Mouse (Mus musculus) forebrain, embryonic 14.5 days (tissue): ENCODE results near the gene Zhx3. TPM values are rescaled to one million over a fixed set of nuclear protein-coding genes. Genes with fewer than 3 reads are reported as not detected.

Source experiments
- ATAC-seq: fragments of 200-750 bp; cut with Nextera tagmentation; 2 replicates; pipeline ENCODE4 v1.8.0; 2017; ENCODE audit warnings: mild to moderate bottlenecking, moderate library complexity
- DNase-seq: peaks from one replicate; pipeline ENCODE4 v3.0.0-alpha.2; 2015; ENCODE audit warnings: low spot score
- H3K27ac ChIP-seq: fragments of 300-500 bp; sonication (generic); 2 replicates; pipeline ENCODE4 v1.5.1; 2014; ENCODE audit warnings: low read depth, mild to moderate bottlenecking, control low read depth, low read length, moderate library complexity
- H3K27me3 ChIP-seq: fragments of 300-500 bp; sonication (generic); replicated peaks from 2 replicates; pipeline ENCODE4 v1.6.1; 2014; ENCODE audit warnings: low read length, control low read depth, mixed read lengths; ENCODE audit not compliant: control insufficient read depth, insufficient read depth
- H3K36me3 ChIP-seq: fragments of 300-500 bp; sonication (generic); 2 replicates; pipeline ENCODE4 v1.6.1; 2014; ENCODE audit warnings: low read length, control low read depth; ENCODE audit not compliant: control insufficient read depth, insufficient read depth
- H3K4me1 ChIP-seq: fragments of 300-500 bp; sonication (generic); 2 replicates; pipeline ENCODE4 v1.6.1; 2014; ENCODE audit warnings: antibody characterized with exemption, low read length, control low read depth; ENCODE audit not compliant: control insufficient read depth, insufficient read depth
- H3K4me2 ChIP-seq: fragments of 300-500 bp; sonication (generic); 2 replicates; pipeline ENCODE4 v1.6.1; 2014; ENCODE audit warnings: mild to moderate bottlenecking, control low read depth, low read length
- H3K4me3 ChIP-seq: fragments of 300-500 bp; sonication (generic); 2 replicates; pipeline ENCODE4 v1.5.1; 2014; ENCODE audit warnings: low read depth, low read length, control low read depth
- H3K9ac ChIP-seq: fragments of 300-500 bp; sonication (generic); 2 replicates; pipeline ENCODE4 v1.6.1; 2014; ENCODE audit warnings: mild to moderate bottlenecking, low read length, control low read depth, moderate library complexity
- H3K9me3 ChIP-seq: fragments of 300-500 bp; sonication (generic); replicated peaks from 2 replicates; pipeline ENCODE4 v1.6.1; 2016; ENCODE audit warnings: low read length, control low read depth, mixed read lengths; ENCODE audit not compliant: control insufficient read depth
- WGBS: fragments of 180-500 bp; shearing (Covaris S2); extraction: QIAGEN DNeasy Blood & Tissue Kit; methylation state at CpG from one replicate; pipeline ENCODE4 v1.1.7; 2014; 5-methylcytosine and 5-hydroxymethylcytosine counted together
- polyA plus RNA-seq: library from polyadenylated mRNA; unstranded; fragments of >200 nt; fragmentation: Nextera tagmentation; extraction: Ambion mirVana; gene quantifications from 2 replicates; pipeline ENCODE4 v1.2.1, GENCODE M21; 2014

The Zhx3 gene
- polyA plus RNA-seq, 1 experiment from 2014 or later: 10.8 TPM

DNA sequence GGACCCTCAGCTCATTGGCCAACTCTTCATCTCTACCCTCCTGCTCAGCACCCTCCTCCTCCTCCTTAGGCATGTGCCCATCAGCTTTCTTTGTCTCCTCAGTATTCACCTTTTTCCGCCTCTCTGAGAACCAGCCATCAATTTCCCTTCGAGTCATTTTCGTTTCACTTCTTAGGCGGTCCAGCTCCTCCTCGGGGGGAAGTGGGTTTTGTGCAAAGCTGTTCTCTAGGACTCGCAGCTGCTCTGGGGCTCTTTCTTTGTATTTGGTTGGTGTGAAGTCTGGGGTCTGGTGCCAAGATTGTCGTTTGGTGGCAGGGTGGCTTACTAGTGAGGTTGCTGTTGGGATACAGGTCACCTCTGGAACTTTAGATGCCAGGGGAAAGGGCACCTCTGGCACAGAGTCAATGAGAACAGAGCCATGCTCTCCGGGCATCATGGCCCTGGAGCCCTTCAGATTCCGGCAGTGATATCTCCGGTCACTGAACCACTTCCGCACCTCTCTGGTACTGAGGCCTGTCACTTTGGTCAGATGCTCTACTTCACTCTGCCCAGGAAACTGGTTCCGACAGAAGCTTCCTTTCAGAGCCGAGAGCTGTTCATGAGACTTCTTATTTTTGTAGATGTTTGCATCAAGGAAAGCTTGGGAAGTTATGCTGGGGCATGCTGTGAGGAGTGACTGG is 92.5 kb downstream of the Zhx3 start:
- H3K4me1 ChIP-seq: no peaks in the 10 kb centered on the region
- no peak overlapping the region for H3K4me3 ChIP-seq
- ATAC-seq (no peak), DNase-seq (no peak)
- H3K36me3 ChIP-seq: peaks cover 14% of the 10 kb centered on the region; the same call in 1 of the 2 replicates
- no peaks in the 10 kb centered on the region for H3K27me3 ChIP-seq
- no peak overlapping the region for H3K4me2 ChIP-seq
- 88% methylated on average over 13 of the region's 13 CpGs for WGBS
- H3K9ac ChIP-seq: no peak overlapping the region
- H3K27ac ChIP-seq: no peak overlapping the region
- no peaks in the 10 kb centered on the region for H3K9me3 ChIP-seq

GRCm38 (mm10) chr2:160778034-160778433 is 94.8 kb downstream of the Zhx3 start:
- 87% methylated on average over 2 of the region's 2 CpGs for WGBS
- Histone ChIP-seq H3K4me1 (no peaks in the 10 kb centered on the region), H3K27ac (no peak overlapping the region), H3K9ac (no peak overlapping the region), H3K27me3 (no peaks in the 10 kb centered on the region), H3K4me2 (no peak overlapping the region), H3K36me3 (peaks cover 14% of the 10 kb centered on the region; the same call in 1 of the 2 replicates), H3K9me3 (no peaks in the 10 kb centered on the region), H3K4me3 (no peak overlapping the region)
- no peak for ATAC-seq
- no peak for DNase-seq

DNA sequence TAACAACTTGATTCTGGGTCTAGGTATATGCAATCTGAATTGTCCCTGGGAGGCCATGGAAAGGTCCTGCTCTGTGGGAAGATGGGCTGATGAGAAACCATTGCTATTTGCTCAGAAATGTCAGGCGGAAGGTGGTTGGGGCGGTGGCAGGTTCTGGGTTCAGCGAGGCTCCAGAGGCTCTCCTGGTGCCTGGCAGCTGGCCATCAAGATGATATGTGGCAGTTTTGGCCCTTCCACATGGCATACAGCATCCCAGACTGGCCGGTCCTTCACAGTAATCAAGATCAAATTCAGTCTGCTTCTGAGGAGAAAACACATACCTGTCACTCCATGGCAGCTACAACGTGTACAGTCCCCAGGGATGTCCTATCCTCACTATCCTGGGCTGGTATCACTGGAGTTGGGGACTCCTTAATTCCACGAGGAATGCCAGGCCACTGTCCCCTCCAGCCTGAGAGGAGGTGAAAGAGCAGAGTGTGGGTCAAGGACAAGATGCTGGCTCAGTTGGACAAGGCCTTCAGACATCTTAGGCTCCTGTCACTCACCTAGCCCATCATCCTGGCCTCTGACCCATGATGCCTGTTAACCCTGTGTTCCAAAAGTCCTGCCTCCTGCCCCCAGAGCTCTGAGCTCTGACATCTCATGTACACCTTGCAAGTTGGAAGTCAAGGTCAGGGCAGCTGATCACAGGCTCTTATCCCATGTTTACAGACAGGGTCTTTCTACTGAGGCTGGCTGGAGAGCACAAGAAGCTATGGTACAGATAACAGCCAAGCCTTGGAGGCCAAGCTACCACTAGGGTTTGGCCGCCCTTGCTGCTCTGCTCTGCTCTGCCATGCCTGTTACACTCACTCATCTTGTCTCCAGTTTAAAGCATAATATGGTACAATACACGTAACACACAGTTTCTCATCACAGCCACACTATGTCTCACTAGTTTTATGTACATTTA is 101.2 kb downstream of the Zhx3 start:
- Histone ChIP-seq H3K4me1 (no peaks in the 10 kb centered on the region), H3K36me3 (0 out of 2 replicates have a peak, but pooled peaks cover 14% of the 10 kb centered on the region), H3K9me3 (no peaks in the 10 kb centered on the region), H3K4me3 (no peak overlapping the region), H3K4me2 (no peak overlapping the region), H3K27me3 (no peaks in the 10 kb centered on the region), H3K9ac (no peak overlapping the region), H3K27ac (no peak overlapping the region)
- DNase-seq: no peak
- WGBS: 88% methylated on average over 8 of the region's 8 CpGs
- no peak for ATAC-seq

DNA sequence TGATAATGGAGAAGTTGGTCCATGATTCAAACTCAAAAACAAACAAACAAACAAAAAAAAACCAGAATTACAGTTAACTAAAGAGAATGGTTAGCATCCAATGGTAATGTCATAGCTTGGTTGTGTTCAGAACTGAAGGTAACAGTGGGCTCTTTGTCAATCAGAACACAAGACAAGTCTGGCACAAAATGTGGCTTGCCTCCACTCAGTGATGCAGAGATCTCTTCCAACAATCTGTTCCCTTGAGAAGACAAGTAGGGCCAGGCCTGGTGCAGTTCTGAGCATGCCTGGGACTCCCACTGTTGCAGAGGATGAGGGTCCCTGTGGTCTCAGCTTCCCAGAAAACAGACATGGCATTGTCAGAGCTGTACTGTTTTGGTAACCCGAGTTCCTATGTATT is 101.9 kb downstream of the Zhx3 start:
- ATAC-seq (no peak), DNase-seq (peak; percentile 31)
- H3K9me3 ChIP-seq: no peaks in the 10 kb centered on the region
- H3K27me3 ChIP-seq: no peaks in the 10 kb centered on the region
- H3K9ac ChIP-seq: no peak overlapping the region
- H3K27ac ChIP-seq: no peak overlapping the region
- WGBS: 85% methylated on average over 1 of the region's 1 CpGs
- no peak overlapping the region for H3K4me3 ChIP-seq
- no peaks in the 10 kb centered on the region for H3K4me1 ChIP-seq
- H3K4me2 ChIP-seq: no peak overlapping the region
- 0 out of 2 replicates have a peak, but pooled peaks cover 18% of the 10 kb centered on the region for H3K36me3 ChIP-seq

DNA sequence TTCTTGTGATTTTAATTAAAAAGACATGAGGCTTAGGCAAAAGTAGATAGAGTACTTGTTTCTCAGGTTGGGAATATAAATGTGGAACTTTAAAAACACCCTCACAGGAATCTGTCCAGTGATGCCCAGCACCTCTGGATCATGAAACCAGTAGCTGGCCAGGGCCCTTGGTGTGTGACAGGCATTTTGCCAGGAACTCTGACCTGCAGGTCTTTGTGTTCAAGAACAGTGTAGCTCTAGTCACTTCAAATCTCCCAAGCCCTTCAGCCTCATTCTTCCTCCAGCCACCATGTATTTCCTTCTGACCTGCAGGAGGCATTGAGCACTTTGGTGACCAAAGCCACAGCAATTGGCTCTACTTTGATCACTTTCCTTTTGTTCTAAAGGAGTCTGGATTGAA is 102.4 kb downstream of the Zhx3 start:
- Histone ChIP-seq H3K9ac (no peak overlapping the region), H3K4me2 (no peak overlapping the region), H3K27ac (no peak overlapping the region), H3K4me1 (no peaks in the 10 kb centered on the region), H3K9me3 (no peaks in the 10 kb centered on the region), H3K36me3 (peaks cover 18% of the 10 kb centered on the region; the same call in 1 of the 2 replicates), H3K4me3 (no peak overlapping the region), H3K27me3 (no peaks in the 10 kb centered on the region)
- no peak for DNase-seq
- ATAC-seq: no peak

- no peaks in the 10 kb centered on the region for H3K27me3 ChIP-seq
- peaks cover 32% of the 10 kb centered on the region for H3K36me3 ChIP-seq
- no peaks in the 10 kb centered on the region for H3K9me3 ChIP-seq
- no peaks in the 10 kb centered on the region for H3K4me1 ChIP-seq
- 0 out of 2 replicates have a peak, but pooled peaks have one; percentile 16 for ATAC-seq
- H3K9ac ChIP-seq: no peak overlapping the region
- H3K4me3 ChIP-seq: no peak overlapping the region
- DNase-seq: no peak
- H3K4me2 ChIP-seq: no peak overlapping the region
- WGBS: 91% methylated on average over 2 of the region's 2 CpGs
- H3K27ac ChIP-seq: no peak overlapping the region
Measured at GRCm38 (mm10) chr2:160768997-160769396, 103.8 kb downstream of the Zhx3 start.

DNA sequence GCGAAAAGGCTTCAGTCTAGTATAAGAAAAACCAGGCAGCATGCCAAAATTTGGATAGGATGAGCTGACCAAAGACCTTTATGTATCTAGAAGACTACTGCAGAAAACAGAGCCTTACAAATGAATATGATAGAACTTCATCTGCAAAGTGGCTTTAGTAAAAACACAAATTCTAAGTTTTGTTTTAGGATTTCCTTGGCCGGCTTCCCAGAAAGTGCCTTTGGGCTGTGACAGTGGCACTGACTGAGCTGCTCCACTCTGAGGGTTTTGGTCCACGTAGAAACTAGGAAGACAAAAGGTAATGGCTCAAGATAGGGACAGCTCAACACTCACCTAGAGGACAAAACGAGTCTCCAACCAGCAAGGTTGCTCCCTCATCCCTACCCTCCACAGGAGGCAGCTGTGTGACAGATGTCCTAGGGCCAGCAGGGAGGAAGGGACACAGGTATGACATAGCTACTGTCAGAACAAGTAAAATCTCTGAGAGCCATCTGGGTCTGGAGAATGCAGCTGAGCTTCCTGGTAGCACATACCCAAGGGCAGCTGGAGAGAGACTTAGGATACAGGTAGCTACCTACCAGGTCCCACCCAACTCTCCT is 104.6 kb downstream of the Zhx3 start:
- no peak overlapping the region for H3K4me2 ChIP-seq
- H3K4me3 ChIP-seq: no peak overlapping the region
- no peaks in the 10 kb centered on the region for H3K27me3 ChIP-seq
- DNase-seq (no peak), ATAC-seq (no peak)
- no peaks in the 10 kb centered on the region for H3K4me1 ChIP-seq
- no peak overlapping the region for H3K9ac ChIP-seq
- peaks cover 40% of the 10 kb centered on the region for H3K36me3 ChIP-seq
- WGBS: 86% methylated on average over 4 of the region's 4 CpGs
- no peaks in the 10 kb centered on the region for H3K9me3 ChIP-seq
- no peak overlapping the region for H3K27ac ChIP-seq

- no peaks in the 10 kb centered on the region for H3K4me1 ChIP-seq
- no peak overlapping the region for H3K4me2 ChIP-seq
- no peak overlapping the region for H3K4me3 ChIP-seq
- ATAC-seq: no peak
- no peaks in the 10 kb centered on the region for H3K27me3 ChIP-seq
- WGBS: 88% methylated on average over 2 of the region's 2 CpGs
- no peak overlapping the region for H3K27ac ChIP-seq
- DNase-seq: no peak
- H3K9me3 ChIP-seq: no peaks in the 10 kb centered on the region
- H3K36me3 ChIP-seq: peaks cover 50% of the 10 kb centered on the region
- H3K9ac ChIP-seq: no peak overlapping the region
Measured at GRCm38 (mm10) chr2:160767201-160767600, 105.6 kb downstream of the Zhx3 start.
